Mouse (Mus musculus) E14TG2a.4 (cell line): ENCODE measurements at regions not wholly inside any gene's neighbourhood (a gene's known extent, or its start where the extent isn't known, plus 50 kb on each side); places are given as distances from the start of the nearest gene placed in this dataset.

ENCODE experiments used
- H3K27me3 ChIP-seq: 2 replicates; pipeline ENCODE4 v1.6.1; 2014; ENCODE audit warnings: low read length, control low read depth; ENCODE audit not compliant: insufficient read depth
- H3K36me3 ChIP-seq: 2 replicates; pipeline ENCODE4 v1.6.1; 2014; ENCODE audit warnings: low read length, control low read depth; ENCODE audit not compliant: insufficient read depth
- H3K4me1 ChIP-seq: replicated peaks from 2 replicates; pipeline ENCODE4 v1.6.1; 2014; ENCODE audit warnings: low read depth, low read length, control low read depth
- H3K4me3 ChIP-seq: replicated peaks from 2 replicates; pipeline ENCODE4 v1.5.1; 2014; ENCODE audit warnings: mild to moderate bottlenecking, low read length
- H3K9me3 ChIP-seq: 2 replicates; pipeline ENCODE4 v1.6.1; 2014; ENCODE audit warnings: low read length, control low read depth
- CTCF ChIP-seq: conservative IDR thresholded peaks from 2 replicates; pipeline ENCODE4 v1.5.1; 2014; ENCODE audit warnings: low read length
- NANOG ChIP-seq: IDR thresholded peaks from 2 replicates; pipeline ENCODE4 v1.6.1; 2014; ENCODE audit warnings: borderline replicate concordance, low read length, mixed read lengths
- POU5F1 ChIP-seq: IDR thresholded peaks from 2 replicates; pipeline ENCODE4 v1.6.1; 2014; ENCODE audit warnings: low read length, borderline replicate concordance

DNA sequence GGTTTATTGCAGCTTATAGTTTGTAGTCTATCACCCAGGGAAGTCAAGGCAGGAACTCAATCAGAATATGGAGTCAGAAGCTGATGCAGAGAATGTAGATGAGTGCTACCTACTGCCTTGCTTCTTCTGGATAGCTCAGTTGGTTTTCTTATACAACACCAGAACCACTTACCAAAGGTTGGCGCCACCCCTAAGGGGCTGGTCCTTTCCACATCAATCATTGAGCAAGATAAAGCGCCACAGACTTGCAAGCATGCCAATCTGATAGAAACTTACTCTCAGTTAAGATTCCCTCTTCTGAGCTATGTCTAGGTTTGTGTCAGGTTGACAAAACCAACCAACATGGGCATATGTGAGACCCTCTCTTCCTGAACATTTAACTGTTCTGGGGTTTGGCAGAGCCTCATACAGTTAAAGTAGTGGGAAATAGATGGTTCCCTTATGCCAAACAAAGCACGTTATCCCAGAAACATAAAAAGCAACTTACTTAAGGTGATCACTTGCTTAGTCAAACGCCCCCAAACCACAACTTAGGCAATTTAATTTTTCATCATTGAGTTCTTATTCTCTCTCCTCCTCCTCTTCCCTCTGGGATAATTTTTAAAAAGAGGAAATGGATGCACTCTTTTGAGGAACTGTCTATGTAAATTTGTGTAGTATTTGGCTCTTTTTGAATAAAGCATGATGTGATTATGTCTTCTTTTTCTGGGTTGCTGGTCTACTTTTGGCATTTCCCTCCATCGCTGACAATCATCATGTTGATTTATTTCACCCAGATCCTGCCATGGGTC is 115.3 kb upstream of the Ifne start:
- TF ChIP-seq POU5F1, result no peak
- Histone ChIP-seq H3K9me3 (no peaks in the 10 kb centered on the region), H3K4me1 (no peaks in the 10 kb centered on the region), H3K36me3 (no peaks in the 10 kb centered on the region), H3K27me3 (no peaks in the 10 kb centered on the region), H3K4me3 (no peak overlapping the region)

DNA sequence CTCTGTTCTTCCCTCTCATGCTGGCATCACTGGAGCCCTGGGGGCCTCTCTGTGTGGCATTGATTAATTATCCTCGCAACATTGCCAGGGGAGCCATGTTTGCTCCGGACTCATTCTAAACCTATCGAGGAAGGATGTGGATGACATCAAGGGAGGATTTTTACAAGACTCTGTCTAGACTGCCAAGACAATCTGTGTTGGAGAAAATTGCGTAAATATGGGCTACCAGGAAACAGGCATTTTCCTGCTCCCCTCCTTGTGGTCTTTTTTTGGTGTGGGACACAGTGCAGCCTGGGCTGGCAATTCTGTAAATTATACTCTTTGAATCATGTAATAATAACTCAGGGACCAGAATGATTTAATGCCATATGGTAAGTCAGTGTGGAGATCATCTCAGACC is 114.5 kb upstream of the Ifne start:
- TF ChIP-seq CTCF (no peak), NANOG (no peak), POU5F1 (no peak)
- no peaks in the 10 kb centered on the region for H3K9me3 ChIP-seq
- no peak overlapping the region for H3K4me3 ChIP-seq
- H3K36me3 ChIP-seq, result no peaks in the 10 kb centered on the region
- H3K4me1 ChIP-seq, result no peaks in the 10 kb centered on the region
- H3K27me3 ChIP-seq, result no peaks in the 10 kb centered on the region

DNA sequence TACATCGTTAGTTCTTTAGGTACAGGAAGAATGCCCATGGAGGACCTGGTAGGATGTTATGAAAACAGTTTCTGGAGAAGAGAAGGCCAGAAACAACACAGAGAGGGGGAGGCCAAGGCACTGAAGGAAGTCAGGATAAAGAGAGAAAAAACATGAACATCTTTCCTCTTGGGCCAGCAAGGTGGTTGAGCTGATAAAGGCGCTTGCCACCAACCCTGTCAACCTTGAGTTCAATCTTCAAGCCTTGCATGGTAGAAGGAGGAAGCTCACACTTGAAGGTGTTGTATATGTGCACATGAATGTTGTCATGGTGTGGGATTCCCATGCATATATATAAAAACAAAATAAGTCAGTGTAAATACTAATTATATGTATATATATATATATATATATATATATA is 112.5 kb upstream of the Ifne start:
- Histone ChIP-seq H3K27me3 (no peaks in the 10 kb centered on the region), H3K4me3 (no peak overlapping the region), H3K9me3 (no peaks in the 10 kb centered on the region), H3K36me3 (no peaks in the 10 kb centered on the region), H3K4me1 (no peaks in the 10 kb centered on the region)
- TF ChIP-seq NANOG (no peak), CTCF (no peak), POU5F1 (no peak)

DNA sequence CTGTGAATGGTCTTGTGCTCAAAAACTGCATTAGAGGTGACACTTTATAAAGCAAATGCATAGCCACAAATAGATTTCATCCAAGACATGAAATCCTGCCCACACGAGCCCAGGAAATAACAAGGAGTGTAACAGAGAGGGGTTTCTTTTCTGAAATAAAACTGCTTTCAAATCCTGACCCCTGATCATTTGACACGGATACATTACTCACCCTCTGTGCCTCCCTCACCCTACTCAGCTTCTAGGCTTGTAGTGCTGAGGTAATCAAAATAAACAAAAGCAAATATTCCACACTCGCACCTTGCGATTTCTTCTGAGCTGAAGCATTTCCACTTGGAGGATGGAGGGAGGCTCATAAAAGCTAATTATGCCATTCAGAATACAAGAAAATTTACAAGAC is 108.4 kb upstream of the Ifne start:
- Histone ChIP-seq H3K27me3 (no peaks in the 10 kb centered on the region), H3K9me3 (no peaks in the 10 kb centered on the region), H3K36me3 (no peaks in the 10 kb centered on the region), H3K4me1 (no peaks in the 10 kb centered on the region), H3K4me3 (no peak overlapping the region)
- TF ChIP-seq POU5F1 (no peak), NANOG (no peak), CTCF (no peak)

DNA sequence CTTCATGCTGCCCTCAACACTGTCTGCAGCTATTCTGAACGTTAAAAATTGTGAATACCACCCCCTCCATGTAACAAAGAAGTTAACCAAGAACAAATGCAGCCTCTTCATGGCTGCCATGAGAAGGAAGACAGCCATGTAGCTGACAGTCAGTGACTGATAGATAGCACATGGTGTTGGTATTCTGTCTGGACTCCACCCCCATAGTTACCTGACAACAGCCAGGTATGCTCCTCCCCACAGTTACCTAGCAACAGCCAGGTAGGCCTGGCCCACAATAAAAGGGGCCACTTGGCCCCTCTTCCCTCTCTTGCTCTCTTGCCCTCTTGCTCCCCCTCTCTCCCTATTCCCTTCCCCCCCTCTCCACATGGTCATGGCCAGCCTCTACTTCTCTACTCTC is 107.1 kb upstream of the Ifne start:
- no peak overlapping the region for H3K4me3 ChIP-seq
- no peak for TF ChIP-seq CTCF
- no peak for TF ChIP-seq NANOG
- no peak for TF ChIP-seq POU5F1
- H3K36me3 ChIP-seq, result no peaks in the 10 kb centered on the region
- no peaks in the 10 kb centered on the region for H3K27me3 ChIP-seq
- no peaks in the 10 kb centered on the region for H3K9me3 ChIP-seq
- no peaks in the 10 kb centered on the region for H3K4me1 ChIP-seq

DNA sequence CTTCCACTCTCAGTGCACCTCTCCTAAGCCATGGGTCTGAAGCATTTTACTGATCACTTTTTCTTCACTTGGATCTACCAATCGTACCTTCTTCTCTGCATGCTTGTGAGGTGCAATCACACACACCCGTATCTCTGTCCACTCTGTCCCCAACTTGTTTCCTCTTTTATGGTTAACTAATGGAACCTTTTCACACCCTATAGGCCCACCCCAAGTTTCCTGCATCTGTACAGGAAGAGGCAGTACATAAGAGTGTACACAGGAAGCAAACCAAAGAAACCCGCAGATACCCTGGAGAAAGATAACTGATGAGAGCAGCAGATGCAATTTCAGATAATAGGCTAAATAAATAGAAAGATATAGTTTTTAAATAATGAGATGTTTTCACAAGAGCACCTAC is 102.5 kb upstream of the Ifne start:
- TF ChIP-seq CTCF (no peak), NANOG (no peak), POU5F1 (no peak)
- Histone ChIP-seq H3K27me3 (no peaks in the 10 kb centered on the region), H3K36me3 (no peaks in the 10 kb centered on the region), H3K9me3 (no peaks in the 10 kb centered on the region), H3K4me1 (no peaks in the 10 kb centered on the region), H3K4me3 (no peak overlapping the region)

DNA sequence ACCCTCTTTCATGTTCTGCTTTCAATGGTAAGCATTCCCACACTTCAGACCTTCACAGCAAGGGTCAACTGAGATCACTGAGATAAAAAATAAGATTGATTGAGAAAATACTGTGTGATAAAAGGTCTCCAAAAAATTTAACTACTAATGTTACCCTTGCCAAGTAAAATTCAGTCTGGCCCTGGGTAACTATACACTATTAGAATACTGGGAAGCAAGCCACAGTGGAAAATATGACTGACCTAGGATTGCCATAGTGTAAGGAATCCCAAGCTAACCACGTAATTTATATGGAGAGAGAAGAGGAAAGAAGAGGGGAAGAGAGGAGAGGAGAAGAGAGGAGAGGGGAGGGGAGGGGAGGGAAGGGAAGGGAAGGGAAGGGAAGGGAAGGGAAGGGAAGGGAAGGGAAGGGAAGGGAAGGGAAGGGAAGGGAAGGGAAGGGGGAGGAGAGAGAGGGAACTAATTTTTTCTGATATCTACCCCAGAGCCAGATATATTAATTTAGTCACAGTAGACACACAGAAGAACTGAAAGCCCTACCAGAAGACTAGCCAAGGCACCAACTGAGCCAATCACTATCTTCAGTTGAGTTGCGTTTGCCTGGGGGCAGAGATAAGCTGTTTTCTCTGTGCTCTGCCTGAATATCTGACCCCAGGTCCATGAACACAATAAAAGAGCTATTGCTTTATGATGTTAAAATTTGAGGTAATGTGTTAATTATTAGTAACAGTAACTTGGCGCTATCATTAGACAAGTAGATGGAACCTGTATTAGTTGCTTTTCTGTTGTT is 97.3 kb upstream of the Ifne start:
- no peaks in the 10 kb centered on the region for H3K9me3 ChIP-seq
- H3K27me3 ChIP-seq, result no peaks in the 10 kb centered on the region
- no peak overlapping the region for H3K4me3 ChIP-seq
- H3K4me1 ChIP-seq, result no peaks in the 10 kb centered on the region
- TF ChIP-seq CTCF (no peak), POU5F1 (no peak), NANOG (no peak)
- H3K36me3 ChIP-seq, result no peaks in the 10 kb centered on the region

DNA sequence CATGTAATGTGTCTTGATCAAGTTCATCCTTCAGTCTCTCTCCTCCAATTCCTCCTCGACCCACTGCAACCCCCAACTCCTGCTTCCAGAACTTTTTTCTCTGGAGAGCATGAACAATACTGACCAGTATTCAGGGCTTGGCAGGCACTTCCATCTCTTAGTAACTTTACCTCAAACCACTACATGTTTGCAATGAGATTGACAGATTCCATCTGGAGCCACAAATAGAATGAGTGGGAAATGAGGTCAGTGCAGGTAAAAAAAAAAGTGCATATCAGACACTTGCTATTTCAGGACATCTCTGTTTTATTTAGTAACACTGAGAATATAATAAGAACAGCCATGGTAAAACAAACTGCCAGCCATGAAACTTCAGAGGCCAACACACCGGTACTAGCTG is 94.5 kb upstream of the Ifne start:
- TF ChIP-seq CTCF (no peak), POU5F1 (no peak)
- Histone ChIP-seq H3K4me3 (no peak overlapping the region), H3K36me3 (no peaks in the 10 kb centered on the region), H3K9me3 (no peaks in the 10 kb centered on the region), H3K27me3 (no peaks in the 10 kb centered on the region), H3K4me1 (no peaks in the 10 kb centered on the region)
